Mouse (Mus musculus) liver, adult 2 months (tissue): Measurements from ENCODE around the gene Mbnl1.

Experiments used
- CTCF ChIP-seq: fragments of 200-500 bp; IDR thresholded peaks from 2 replicates; pipeline ENCODE4 v1.5.1; 2011; ENCODE audit warnings: low read depth, low read length, control low read depth
- POLR2A ChIP-seq: fragments of 200-500 bp; IDR thresholded peaks from 2 replicates; pipeline ENCODE4 v1.6.1; 2011; ENCODE audit warnings: low read length, control low read depth; ENCODE audit not compliant: insufficient read depth; ENCODE audit errors: extremely low read depth

- TF ChIP-seq CTCF (no peak), POLR2A (no peak)
Observed at GRCm38 (mm10) chr3:60576366-60577046, 103.9 kb downstream of the Mbnl1 start.
